Mouse (Mus musculus): ENCODE results near the gene Itpr1.

Gene Itpr1

GRCm38 (mm10) chr6:108369031-108369430, 156.1 kb downstream of the Itpr1 start:
- POLR2A ChIA-PET = no interaction called here
- CTCF ChIA-PET = no interaction called here

GRCm38 (mm10) chr6:108371347-108371893, 158.5 kb downstream of the Itpr1 start:
- CTCF ChIA-PET = no interaction called here
- POLR2A ChIA-PET = interaction anchor here in 3 of 4 experiments (0.6 to 0.7 kb wide), 7 partner anchors 27 to 1434 kb away, joined by 3 to 16 read pairs (median 3); no protein-coding TSS in a partner anchor

GRCm38 (mm10) chr6:108374019-108374418, 161.1 kb downstream of the Itpr1 start:
- ChIA-PET POLR2A (no interaction called here), CTCF (interaction anchor here in 1 of 4 experiments (0.8 kb wide), 1 partner anchor 309 kb away, joined by 3 read pairs; the partner anchor contains the start of gene Setmar)

DNA sequence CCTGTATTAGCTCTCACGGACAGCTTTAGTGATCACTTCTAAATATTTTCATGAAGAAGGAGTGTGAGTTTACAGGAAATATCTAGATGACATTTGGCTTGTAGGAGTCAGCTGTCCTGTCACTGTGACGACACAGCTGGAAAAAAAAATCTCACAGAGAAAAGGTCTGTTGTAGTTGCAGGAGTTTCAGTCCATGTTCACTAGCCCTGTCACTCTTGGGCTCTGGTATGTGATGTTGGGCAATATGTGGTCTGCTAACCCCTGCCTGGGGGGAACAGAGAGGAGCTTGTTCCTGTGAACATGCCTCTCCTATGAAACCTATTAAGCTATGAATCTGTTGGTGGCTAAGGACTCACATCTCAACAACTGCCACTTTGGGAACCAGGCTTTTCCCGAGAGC, 166.1 kb downstream of the Itpr1 start:
- ChIA-PET POLR2A (interaction anchor here in 1 of 4 experiments (1.9 kb wide), 1 partner anchor 18 kb away, joined by 7 read pairs; no protein-coding TSS in a partner anchor), CTCF (interaction anchor here in 1 of 4 experiments (1.2 kb wide), 1 partner anchor 313 kb away, joined by 3 read pairs; no protein-coding TSS in a partner anchor)

DNA sequence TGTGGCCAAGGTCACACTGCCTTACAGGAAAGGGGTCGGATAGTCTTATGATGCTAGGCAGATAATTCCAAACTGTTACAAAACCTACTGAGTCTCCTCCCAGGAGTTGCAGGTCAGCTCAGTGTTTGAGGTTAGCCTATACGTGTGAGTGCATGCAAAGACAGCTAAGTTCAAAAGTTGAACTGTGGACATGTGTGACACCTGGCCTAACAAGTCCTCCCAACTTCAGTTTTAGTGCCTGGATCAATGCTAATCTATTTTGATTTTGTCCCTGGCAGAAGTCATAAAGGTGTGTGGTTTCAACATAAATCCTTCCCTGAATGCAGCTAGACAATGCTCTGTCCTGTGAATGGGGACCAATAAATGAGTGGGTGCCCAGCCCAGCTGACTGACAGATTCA, 167.3 kb downstream of the Itpr1 start:
- CTCF ChIA-PET = no interaction called here
- POLR2A ChIA-PET = interaction anchor here in 1 of 4 experiments (1.9 kb wide), 1 partner anchor 17 kb away, joined by 7 read pairs; no protein-coding TSS in a partner anchor

- POLR2A ChIA-PET = interaction anchor here in 1 of 4 experiments (0.7 to 1.1 kb wide), 2 partner anchors 23 to 177 kb away, joined by 3 read pairs; partner anchors contain the start of gene Itpr1
- CTCF ChIA-PET = no interaction called here
Measured at GRCm38 (mm10) chr6:108390624-108391324, 177.9 kb downstream of the Itpr1 start.

GRCm38 (mm10) chr6:108393131-108393530, 180.2 kb downstream of the Itpr1 start:
- ChIA-PET CTCF (interaction anchor here in 1 of 4 experiments (1.4 kb wide), 1 partner anchor 15 kb away, joined by 5 read pairs; no protein-coding TSS in a partner anchor), POLR2A (interaction anchor here in 1 of 4 experiments (0.5 kb wide), 1 partner anchor 346 kb away, joined by 3 read pairs; no protein-coding TSS in a partner anchor)

GRCm38 (mm10) chr6:108397956-108398355, 185.1 kb downstream of the Itpr1 start:
- ChIA-PET POLR2A (interaction anchor here (0.6 to 2.2 kb wide), 5 partner anchors 18 to 262 kb away, joined by 3 to 7 read pairs (median 3); partner anchors contain the start of gene Bhlhe40 (in 1 of the 4)), CTCF (interaction anchor here in 2 of 4 experiments (0.5 to 0.9 kb wide), 3 partner anchors 27 to 485 kb away, joined by 3 read pairs; no protein-coding TSS in a partner anchor)

DNA sequence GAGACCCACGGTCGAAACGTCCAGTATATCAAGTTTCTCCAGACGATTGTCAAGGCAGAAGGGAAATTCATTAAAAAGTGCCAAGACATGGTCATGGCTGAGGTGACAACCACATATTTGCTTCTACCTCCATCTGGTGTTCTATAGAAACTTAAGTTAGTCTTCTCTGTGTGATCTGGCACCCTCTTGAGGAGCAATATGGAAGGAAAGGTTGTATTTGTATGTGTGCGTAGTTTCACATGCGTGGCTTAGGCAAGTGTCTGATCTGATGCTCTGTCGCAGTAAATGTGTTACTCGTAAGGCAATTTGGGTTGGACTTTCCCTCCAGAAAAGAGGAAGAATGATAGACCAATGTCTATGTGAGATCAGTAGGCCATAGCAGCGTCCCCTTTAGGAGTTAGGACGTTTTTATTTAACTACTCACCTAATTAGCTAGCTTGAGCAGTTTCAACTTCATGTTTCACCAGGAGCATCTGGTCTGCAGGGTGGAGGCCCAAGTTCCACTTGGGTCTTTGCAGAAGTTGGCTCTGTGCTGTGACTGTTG, 188.6 kb downstream of the Itpr1 start:
- CTCF ChIA-PET = no interaction called here
- POLR2A ChIA-PET = interaction anchor here in 1 of 4 experiments (0.9 kb wide), 1 partner anchor 212 kb away, joined by 3 read pairs; no protein-coding TSS in a partner anchor

GRCm38 (mm10) chr6:108404736-108405135, 191.8 kb downstream of the Itpr1 start:
- POLR2A ChIA-PET = interaction anchor here in 1 of 4 experiments (1.0 to 1.3 kb wide), 2 partner anchors 60 to 192 kb away, joined by 3 read pairs; partner anchors contain the start of gene Itpr1
- CTCF ChIA-PET = interaction anchor here in 1 of 4 experiments (0.7 kb wide), 1 partner anchor 306 kb away, joined by 3 read pairs; no protein-coding TSS in a partner anchor

- POLR2A ChIA-PET = interaction anchor here in 2 of 4 experiments (1.0 to 1.5 kb wide), 4 partner anchors 118 to 342 kb away, joined by 3 to 4 read pairs (median 3); partner anchors contain the start of gene Itpr1 (in 1 of the 2)
Measured at GRCm38 (mm10) chr6:108408053-108408452, 195.2 kb downstream of the Itpr1 start.

DNA sequence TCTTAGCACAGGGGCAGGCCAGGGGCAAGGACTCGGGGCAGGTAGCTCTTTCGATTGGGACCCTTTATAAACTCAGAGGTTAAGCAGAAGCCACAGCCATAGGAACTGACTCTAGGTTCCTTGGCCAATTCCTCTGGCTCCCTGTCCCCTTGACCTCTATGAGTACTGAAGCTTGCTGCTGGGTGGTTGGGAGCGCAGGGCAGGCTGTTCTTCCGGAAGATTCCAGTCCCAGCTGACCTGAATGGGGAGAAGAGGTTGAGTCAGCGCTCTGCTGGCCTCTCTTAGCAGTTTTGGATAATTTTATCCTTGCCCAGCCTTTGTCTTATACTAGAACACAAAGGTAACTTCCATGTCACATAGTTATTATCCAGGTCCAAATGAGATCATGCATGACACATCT, 195.8 kb downstream of the Itpr1 start:
- ChIA-PET CTCF (interaction anchor here (0.5 to 3.1 kb wide), 12 partner anchors 8 to 364 kb away, joined by 3 to 17 read pairs (median 4); partner anchors contain the start of gene Setmar (in 1 of the 4)), POLR2A (interaction anchor here in 1 of 4 experiments (1.0 kb wide), 1 partner anchor 119 kb away, joined by 3 read pairs; no protein-coding TSS in a partner anchor)

More at GRCm38 (mm10) chr6:108408053-108408452, 195.2 kb downstream of the Itpr1 start:
- CTCF ChIA-PET = interaction anchor here (0.6 to 3.1 kb wide), 14 partner anchors 9 to 343 kb away, joined by 3 to 17 read pairs (median 5); partner anchors contain the start of gene Setmar (in 1 of the 4)

DNA sequence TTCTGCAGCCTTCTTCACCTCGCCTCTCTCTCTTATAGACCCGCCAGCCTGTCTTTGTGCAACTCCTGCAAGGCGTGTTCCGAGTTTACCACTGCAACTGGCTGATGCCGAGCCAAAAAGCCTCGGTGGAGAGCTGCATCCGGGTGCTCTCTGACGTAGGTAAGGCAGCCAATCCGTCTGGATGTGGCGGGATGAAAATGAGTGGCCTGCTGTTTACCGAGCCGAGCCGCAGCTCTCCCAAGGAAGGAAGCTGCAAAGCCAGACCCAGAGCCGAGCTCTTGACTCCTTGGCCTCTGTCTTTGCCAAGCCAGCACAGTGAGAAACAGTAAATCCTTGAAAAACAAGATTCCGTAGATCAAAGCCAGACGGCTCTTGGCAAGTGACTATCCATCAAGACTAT, 197.9 kb downstream of the Itpr1 start:
- POLR2A ChIA-PET = interaction anchor here in 3 of 4 experiments (0.6 to 2.3 kb wide), 9 partner anchors 14 to 343 kb away, joined by 3 to 6 read pairs (median 4); partner anchors contain the start of genes Bhlhe40 (in 2 of the 3) and Itpr1 (in 1 of the 3)
- CTCF ChIA-PET = interaction anchor here in 3 of 4 experiments (0.5 to 3.3 kb wide), 4 partner anchors 299 to 345 kb away, joined by 3 to 14 read pairs (median 8); partner anchors contain the start of gene Setmar (in 1 of the 3)

- CTCF ChIA-PET = interaction anchor here in 2 of 4 experiments (1.3 to 3.3 kb wide), 3 partner anchors 298 to 346 kb away, joined by 3 to 14 read pairs (median 3); partner anchors contain the start of gene Setmar (in 1 of the 2)
- POLR2A ChIA-PET = interaction anchor here in 3 of 4 experiments (0.6 to 2.3 kb wide), 7 partner anchors 14 to 339 kb away, joined by 3 to 6 read pairs (median 3); partner anchors contain the start of gene Bhlhe40 (in 1 of the 3)
Measured at GRCm38 (mm10) chr6:108411201-108411600, 198.3 kb downstream of the Itpr1 start.

- ChIA-PET POLR2A (interaction anchor here in 2 of 4 experiments (1.3 to 1.4 kb wide), 2 partner anchors 17 to 348 kb away, joined by 3 read pairs; partner anchors contain the start of gene Setmar (in 1 of the 2)), CTCF (interaction anchor here in 1 of 4 experiments (3.3 kb wide), 1 partner anchor 347 kb away, joined by 14 read pairs; the partner anchor contains the start of gene Setmar)
Measured at GRCm38 (mm10) chr6:108413006-108413405, 200.1 kb downstream of the Itpr1 start.

GRCm38 (mm10) chr6:108413593-108413992, 200.7 kb downstream of the Itpr1 start:
- ChIA-PET CTCF (interaction anchor here in 2 of 4 experiments (0.7 to 1.6 kb wide), 2 partner anchors 13 to 348 kb away, joined by 3 to 4 read pairs; partner anchors contain the start of gene Setmar (in 1 of the 2)), POLR2A (interaction anchor here in 1 of 4 experiments (1.3 kb wide), 1 partner anchor 349 kb away, joined by 3 read pairs; the partner anchor contains the start of gene Setmar)

DNA sequence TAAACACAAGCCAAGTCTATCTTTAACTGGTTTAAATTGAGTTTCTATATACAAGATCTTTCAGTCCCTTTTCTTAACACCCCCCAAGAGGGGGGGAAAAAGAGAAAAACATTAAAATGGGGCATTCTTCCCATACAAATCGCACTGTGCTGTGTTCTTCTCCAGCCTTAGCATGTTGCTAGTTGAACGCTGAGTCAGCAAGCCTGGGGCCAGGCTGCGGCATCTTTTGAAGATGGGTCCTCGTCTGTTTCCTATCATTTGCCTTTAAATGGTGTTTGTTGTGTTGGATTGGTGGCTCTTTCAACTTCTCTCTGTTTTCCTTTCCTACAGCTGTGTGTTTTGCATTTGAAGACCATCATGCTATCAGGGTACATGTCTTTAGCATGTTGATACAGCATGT, 203.0 kb downstream of the Itpr1 start:
- ChIA-PET CTCF (interaction anchor here in 1 of 4 experiments (1.4 to 2.2 kb wide), 2 partner anchors 17 to 350 kb away, joined by 4 to 13 read pairs; partner anchors contain the start of gene Setmar), POLR2A (no interaction called here)

- CTCF ChIA-PET = interaction anchor here (0.5 to 2.2 kb wide), 33 partner anchors 9 to 1078 kb away, joined by 3 to 13 read pairs (median 4); partner anchors contain the start of genes Bhlhe40 (in 1 of the 4) and Setmar (in 1 of the 4)
- POLR2A ChIA-PET = interaction anchor here in 3 of 4 experiments (0.6 to 1.8 kb wide), 11 partner anchors 13 to 292 kb away, joined by 3 to 8 read pairs (median 4); partner anchors contain the start of gene Bhlhe40 (in 3 of the 3)
Measured at GRCm38 (mm10) chr6:108417508-108417907, 204.6 kb downstream of the Itpr1 start.
